Mouse (Mus musculus) heart, embryonic 12.5 days (tissue): Measurements from ENCODE around the gene Gm26566. TPM values are rescaled to one million over a fixed set of nuclear protein-coding genes. Genes with fewer than 3 reads are reported as not detected.
"Not testable (repeated sequence)": the region's sequence is repeated elsewhere in the genome, so short reads cannot be mapped to it uniquely, and the experiment has no call there.

Experiments used
- ATAC-seq: fragments of 200-750 bp; cut with Nextera tagmentation; 2 replicates; pipeline ENCODE4 v1.8.0; 2017; ENCODE audit warnings: moderate TSS enrichment, moderate library complexity; ENCODE audit not compliant: insufficient number of reproducible peaks, low FRiP score
- H3K27ac ChIP-seq: fragments of 300-500 bp; sonication (generic); 2 replicates; pipeline ENCODE4 v1.5.1; 2016; ENCODE audit warnings: mild to moderate bottlenecking, moderate library complexity; ENCODE audit not compliant: poor library complexity, severe bottlenecking
- H3K27me3 ChIP-seq: fragments of 300-500 bp; sonication (generic); replicated peaks from 2 replicates; pipeline ENCODE4 v1.6.1; 2016; ENCODE audit warnings: mild to moderate bottlenecking, moderate library complexity
- H3K36me3 ChIP-seq: fragments of 300-500 bp; sonication (generic); 2 replicates; pipeline ENCODE4 v1.6.1; 2016; ENCODE audit warnings: mild to moderate bottlenecking, moderate library complexity
- H3K4me1 ChIP-seq: fragments of 300-500 bp; sonication (generic); replicated peaks from 2 replicates; pipeline ENCODE4 v1.6.1; 2016; ENCODE audit warnings: mild to moderate bottlenecking
- H3K4me2 ChIP-seq: fragments of 300-500 bp; sonication (generic); 2 replicates; pipeline ENCODE4 v1.6.1; 2016; ENCODE audit warnings: mild to moderate bottlenecking, moderate library complexity
- H3K4me3 ChIP-seq: fragments of 300-500 bp; sonication (generic); 2 replicates; pipeline ENCODE4 v1.5.1; 2016; ENCODE audit warnings: mild to moderate bottlenecking
- H3K9ac ChIP-seq: fragments of 300-500 bp; sonication (generic); 2 replicates; pipeline ENCODE4 v1.6.1; 2016; ENCODE audit warnings: mild to moderate bottlenecking, moderate library complexity
- H3K9me3 ChIP-seq: fragments of 300-500 bp; sonication (generic); replicated peaks from 2 replicates; pipeline ENCODE4 v1.6.1; 2016; ENCODE audit warnings: mild to moderate bottlenecking, moderate library complexity
- WGBS: fragments of 180-500 bp; shearing (Covaris S2); methylation state at CpG from one replicate; pipeline ENCODE4 v1.1.7; 2016; 5-methylcytosine and 5-hydroxymethylcytosine counted together
- polyA plus RNA-seq: library from polyadenylated mRNA; unstranded; fragments of >200 nt; fragmentation: Nextera tagmentation; extraction: Ambion mirVana; gene quantifications from 2 replicates; pipeline ENCODE4 v1.2.1, GENCODE M21; 2016

Gene Gm26566
- polyA plus RNA-seq, 1 experiment from 2014 or later = 0.83 TPM

GRCm38 (mm10) chr4:88741426-88741825, 19.8 kb downstream of the Gm26566 start:
- Histone ChIP-seq H3K9me3 (no peaks in the 10 kb centered on the region), H3K4me2 (no peak overlapping the region), H3K27me3 (no peaks in the 10 kb centered on the region), H3K9ac (no peak overlapping the region), H3K4me3 (no peak overlapping the region), H3K27ac (no peak overlapping the region), H3K4me1 (0 out of 2 replicates have a peak, but pooled peaks cover 4% of the 10 kb centered on the region), H3K36me3 (no peaks in the 10 kb centered on the region)
- 74% methylated on average over 4 of the region's 4 CpGs for WGBS
- ATAC-seq = no peak

DNA sequence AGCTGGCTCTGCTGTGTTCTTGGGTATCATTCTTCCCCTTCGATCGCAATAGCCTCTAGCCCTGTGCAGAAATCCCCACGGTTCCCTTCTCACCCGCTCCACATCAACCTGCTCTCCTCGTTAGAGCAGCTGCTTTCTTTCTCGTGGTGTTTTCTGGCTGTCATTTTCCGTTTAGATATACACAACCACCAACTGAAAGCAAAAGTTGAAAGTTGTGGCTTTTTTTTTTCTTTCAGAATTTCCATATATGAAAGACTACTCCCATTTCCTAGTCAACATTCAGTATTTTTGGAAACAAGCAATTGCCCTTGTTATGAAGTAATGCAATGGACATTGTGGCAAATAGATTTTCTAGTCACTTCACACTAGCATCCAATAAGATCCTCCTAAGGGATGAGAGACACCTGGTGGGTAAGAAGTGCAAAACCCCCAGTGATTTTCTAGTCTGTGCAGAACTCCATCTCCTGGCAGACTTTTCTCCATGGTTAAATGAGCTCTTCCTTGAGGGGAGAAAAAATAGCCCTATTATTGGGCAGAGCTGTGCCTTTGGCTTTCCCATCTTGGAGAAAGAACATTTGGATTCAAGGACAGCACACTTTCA, 21.3 kb downstream of the Gm26566 start:
- ATAC-seq = no peak
- WGBS = 72% methylated on average over 7 of the region's 7 CpGs

GRCm38 (mm10) chr4:88744207-88744606, 22.6 kb downstream of the Gm26566 start:
- H3K9ac ChIP-seq = no peak overlapping the region
- H3K27me3 ChIP-seq = peaks cover 3% of the 10 kb centered on the region; the same call in 1 of the 2 replicates
- H3K9me3 ChIP-seq = no peaks in the 10 kb centered on the region
- 68% methylated on average over 3 of the region's 3 CpGs for WGBS
- no peak overlapping the region for H3K4me3 ChIP-seq
- no peaks in the 10 kb centered on the region for H3K36me3 ChIP-seq
- no peak for ATAC-seq
- H3K27ac ChIP-seq = no peak overlapping the region
- H3K4me2 ChIP-seq = no peak overlapping the region
- no peaks in the 10 kb centered on the region for H3K4me1 ChIP-seq

More for the DNA sequence above, 21.3 kb downstream of the Gm26566 start:
- H3K36me3 ChIP-seq = no peaks in the 10 kb centered on the region
- H3K9ac ChIP-seq = no peak overlapping the region
- H3K27me3 ChIP-seq = no peaks in the 10 kb centered on the region
- 0 out of 2 replicates have a peak, but pooled peaks cover 2% of the 10 kb centered on the region for H3K4me1 ChIP-seq
- no peak overlapping the region for H3K4me2 ChIP-seq
- H3K9me3 ChIP-seq = no peaks in the 10 kb centered on the region
- H3K4me3 ChIP-seq = no peak overlapping the region
- no peak overlapping the region for H3K27ac ChIP-seq

GRCm38 (mm10) chr4:88749926-88750325, 28.3 kb downstream of the Gm26566 start:
- no peak overlapping the region for H3K4me3 ChIP-seq
- no peak overlapping the region for H3K9ac ChIP-seq
- H3K9me3 ChIP-seq = no peaks in the 10 kb centered on the region
- no peaks in the 10 kb centered on the region for H3K36me3 ChIP-seq
- H3K27me3 ChIP-seq = peaks cover 3% of the 10 kb centered on the region; the same call in 1 of the 2 replicates
- no peak overlapping the region for H3K4me2 ChIP-seq
- 53% methylated on average over 6 of the region's 6 CpGs for WGBS
- no peak overlapping the region for H3K27ac ChIP-seq
- H3K4me1 ChIP-seq = no peaks in the 10 kb centered on the region
- no peak for ATAC-seq

DNA sequence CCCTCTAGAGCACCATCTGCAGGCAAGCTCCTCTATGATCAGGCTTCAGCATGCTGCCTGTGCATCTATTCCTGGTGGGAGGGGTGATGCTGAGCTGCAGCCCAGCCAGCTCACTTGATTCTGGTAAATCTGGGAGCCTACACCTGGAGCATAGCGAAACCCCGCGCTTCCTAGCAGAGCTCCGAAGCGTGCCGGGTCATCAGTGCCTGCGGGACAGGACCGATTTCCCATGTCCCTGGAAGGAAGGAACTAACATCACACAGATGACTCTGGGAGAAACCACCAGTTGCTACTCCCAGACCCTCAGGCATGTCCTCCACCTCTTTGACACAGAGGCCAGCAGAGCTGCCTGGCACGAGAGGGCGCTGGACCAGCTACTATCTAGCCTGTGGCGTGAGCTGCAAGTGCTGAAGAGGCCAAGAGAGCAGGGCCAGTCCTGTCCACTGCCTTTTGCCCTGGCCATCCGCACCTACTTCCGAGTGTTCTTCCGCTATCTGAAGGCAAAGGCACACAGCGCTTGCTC, 33.3 kb downstream of the Gm26566 start, which contains the start of gene Gm13271:
Gene Gm13271, plus strand, starts transcription at position 51 of the 523 bp plus-strand sequence.
- H3K4me2 ChIP-seq, H3K36me3 ChIP-seq, H3K4me1 ChIP-seq, H3K27ac ChIP-seq, H3K9me3 ChIP-seq, H3K27me3 ChIP-seq, ATAC-seq, H3K9ac ChIP-seq, H3K4me3 ChIP-seq: not testable (repeated sequence)
- 56% methylated on average over 15 of the region's 15 CpGs for WGBS

DNA sequence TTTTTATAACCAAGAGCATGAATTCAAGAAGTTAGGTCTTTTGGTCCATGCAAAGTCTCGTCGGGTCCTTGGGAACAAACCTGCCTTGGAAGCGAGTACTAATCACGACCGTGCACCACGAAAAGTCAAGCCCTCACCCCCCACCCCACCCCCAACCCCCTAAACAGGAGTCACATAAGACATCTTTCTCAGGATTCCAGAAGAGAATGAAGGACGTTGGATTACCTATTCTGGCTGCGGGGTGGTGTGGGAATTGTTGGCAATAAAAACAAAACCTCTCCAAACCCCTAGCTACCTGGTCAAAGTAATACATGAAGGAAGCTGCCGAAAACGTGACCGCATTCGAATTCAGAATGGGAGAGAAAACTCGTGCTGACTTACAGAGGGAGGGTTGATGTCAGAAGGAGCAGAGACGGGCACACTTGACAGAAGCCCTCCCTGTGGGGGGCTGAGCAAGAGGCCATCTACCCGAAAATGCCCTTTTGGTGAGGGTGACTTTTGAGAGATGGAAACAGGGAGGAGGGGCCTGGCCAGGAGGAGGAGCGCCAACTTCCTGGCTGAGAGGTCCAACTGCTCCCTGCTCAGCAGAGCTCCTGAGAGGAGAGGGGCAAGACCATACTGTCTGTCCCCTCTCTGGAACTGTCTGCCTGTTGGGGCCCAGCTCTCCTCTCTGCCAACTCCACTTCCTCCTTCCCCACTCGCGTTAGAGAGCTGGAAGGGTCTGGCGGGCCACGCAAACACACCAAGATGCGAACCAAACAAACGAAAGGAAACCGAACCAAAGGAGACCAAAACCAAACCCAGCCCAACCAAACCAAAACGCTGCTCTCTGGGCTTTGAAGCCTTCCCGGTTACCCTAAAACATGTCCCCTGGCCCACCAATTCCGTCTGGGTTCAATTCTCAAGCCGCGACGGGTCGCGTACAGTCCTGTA, 35.2 kb downstream of the Gm26566 start:
- not testable (repeated sequence) for H3K9me3 ChIP-seq, H3K36me3 ChIP-seq, ATAC-seq, H3K4me1 ChIP-seq, H3K27me3 ChIP-seq
- Histone ChIP-seq H3K4me3 (peak overlapping the region; percentile 64), H3K27ac (peak overlapping the region; percentile 98), H3K4me2 (peak overlapping the region; percentile 77), H3K9ac (peak overlapping the region; percentile 85)
- 9% methylated on average over 29 of the region's 31 CpGs for WGBS

- not testable (repeated sequence) for H3K36me3 ChIP-seq, H3K9me3 ChIP-seq, H3K27me3 ChIP-seq, H3K4me1 ChIP-seq
- peak overlapping the region; percentile 98 for H3K27ac ChIP-seq
- H3K4me3 ChIP-seq = peak overlapping the region; percentile 64
- peak overlapping the region; percentile 85 for H3K9ac ChIP-seq
- under 1% methylated on average over 21 of the region's 21 CpGs for WGBS
- ATAC-seq = peak; percentile 97
- H3K4me2 ChIP-seq = peak overlapping the region; percentile 77
These were observed 36.0 kb downstream of the Gm26566 start for GRCm38 (mm10) chr4:88757628-88758031.

- WGBS = 80% methylated on average over 9 of the region's 9 CpGs
- H3K4me3 ChIP-seq = not testable (repeated sequence)
These were observed 37.1 kb downstream of the Gm26566 start for GRCm38 (mm10) chr4:88758751-88759150.

GRCm38 (mm10) chr4:88759610-88760268, 38.1 kb downstream of the Gm26566 start, which contains the start of gene Gm13283:
Gene Gm13283 (plus strand): TSS chr4:88760119.
- H3K9ac ChIP-seq = peak within 1 kb of the TSS; percentile 61; the same call in 1 of the 2 replicates
- WGBS = 14% methylated on average over 12 of the region's 14 CpGs
- ATAC-seq = not testable (repeated sequence)

More at GRCm38 (mm10) chr4:88758751-88759150, 37.1 kb downstream of the Gm26566 start:
- not testable (repeated sequence) for H3K9me3 ChIP-seq, H3K27ac ChIP-seq, H3K9ac ChIP-seq, H3K4me1 ChIP-seq, H3K27me3 ChIP-seq, ATAC-seq, H3K4me2 ChIP-seq, H3K36me3 ChIP-seq

GRCm38 (mm10) chr4:88760431-88760830, 38.8 kb downstream of the Gm26566 start:
- H3K4me2 ChIP-seq = peak overlapping the region; percentile 58
- ATAC-seq, H3K27ac ChIP-seq, H3K4me1 ChIP-seq, H3K27me3 ChIP-seq, H3K36me3 ChIP-seq, H3K9me3 ChIP-seq: not testable (repeated sequence)
- H3K9ac ChIP-seq = peak overlapping the region; percentile 61; the same call in 1 of the 2 replicates
- WGBS = under 1% methylated on average over 24 of the region's 28 CpGs
- peak overlapping the region; percentile 36 for H3K4me3 ChIP-seq

More at GRCm38 (mm10) chr4:88759610-88760268, 38.1 kb downstream of the Gm26566 start, which contains the start of gene Gm13283:
- H3K9me3 ChIP-seq, H3K27me3 ChIP-seq, H3K36me3 ChIP-seq, H3K4me1 ChIP-seq, H3K27ac ChIP-seq: not testable (repeated sequence)
- Histone ChIP-seq H3K4me2 (peak within 1 kb of the TSS; percentile 58), H3K4me3 (peak within 1 kb of the TSS; percentile 36)
